Mouse (Mus musculus) lung, embryonic 15.5 days (tissue): Measurements from ENCODE around the gene Sirt4. TPM values are rescaled to one million over a fixed set of nuclear protein-coding genes. Genes with fewer than 3 reads are reported as not detected.

Experiments used
- polyA plus RNA-seq: library from polyadenylated mRNA; unstranded; fragments of >200 nt; fragmentation: Nextera tagmentation; extraction: Ambion mirVana; gene quantifications from 2 replicates; pipeline ENCODE4 v1.2.1, GENCODE M21; 2015

The Sirt4 gene
- polyA plus RNA-seq, 1 experiment from 2014 or later: 30.4 TPM

Other genes starting within 250 kb of the Sirt4 start
- gene Pop5, start 248.9 kb downstream of the Sirt4 start, polyA plus RNA-seq: 105 and 112 TPM in 2 replicates
- 141 and 150 TPM in 2 replicates for gene Rnf10, start 211.8 kb downstream of the Sirt4 start, polyA plus RNA-seq
- 37.6 and 40.4 TPM in 2 replicates for gene Coq5, start 205.1 kb downstream of the Sirt4 start, polyA plus RNA-seq
- gene Dynll1, start 183.7 kb downstream of the Sirt4 start, polyA plus RNA-seq: 1,439 and 1,513 TPM in 2 replicates
- 262 and 286 TPM in 2 replicates for gene Srsf9, start 157.5 kb downstream of the Sirt4 start, polyA plus RNA-seq
- gene Gatc, start 143.5 kb downstream of the Sirt4 start, polyA plus RNA-seq: 20.7 and 24.2 TPM in 2 replicates
- gene Triap1, start 143.5 kb downstream of the Sirt4 start, polyA plus RNA-seq: 65.4 and 66.0 TPM in 2 replicates
- 891 and 915 TPM in 2 replicates for gene Cox6a1, start 135.7 kb downstream of the Sirt4 start, polyA plus RNA-seq
- gene Msi1, start 55.1 kb downstream of the Sirt4 start, polyA plus RNA-seq: 9.4 and 9.7 TPM in 2 replicates
- gene Pla2g1b, start 18.5 kb downstream of the Sirt4 start, polyA plus RNA-seq: 4.7 and 7.0 TPM in 2 replicates
- 57.1 and 58.6 TPM in 2 replicates for gene Pxn, start 22.0 kb upstream of the Sirt4 start, polyA plus RNA-seq
- 1,589 and 1,600 TPM in 2 replicates for gene Rplp0, start 74.7 kb upstream of the Sirt4 start, polyA plus RNA-seq
- gene Gcn1l1, start 80.5 kb upstream of the Sirt4 start, polyA plus RNA-seq: 35.6 and 40.0 TPM in 2 replicates
- gene Rab35, start 147.2 kb upstream of the Sirt4 start, polyA plus RNA-seq: 14.7 and 17.5 TPM in 2 replicates
- 9.6 and 11.6 TPM in 2 replicates for gene Bicdl1, start 246.9 kb upstream of the Sirt4 start, polyA plus RNA-seq